In genomic region chr10:52423097-52423496, GRCm38 (mm10) we compare ENCODE assay signal across 11 mouse cellular contexts. TPM values are rescaled to one million over a fixed set of nuclear protein-coding genes. Genes with fewer than 3 reads are reported as not detected.
DNase-seq lines count a peak whose midpoint lies in the region; TF ChIP-seq lines count a peak whose summit lies in the region.
"Had no signal": no experiment of that assay in that cellular context is flagged by ENCODE, and none has a peak within 500 bp of the region (broad histone marks: within the 10 kb centered on the region; RNA-seq: fewer than 3 reads in every experiment).

No protein-coding gene starts in this region.

- TF ChIP-seq POLR2A in heart, adult 2 months (IDR thresholded peaks at IDR 0.05; ENCODE audit: insufficient read depth, low read depth, low read length), result no peak
- TF ChIP-seq POLR2A in spleen, adult 2 months (IDR thresholded peaks at IDR 0.05; ENCODE audit: low read depth, low read length), result no peak
- TF ChIP-seq POLR2A in cortical plate, adult 2 months (IDR thresholded peaks at IDR 0.05; ENCODE audit: extremely low read depth, insufficient read depth, low read length), result no peak

- no peak overlapping the region for H3K9ac ChIP-seq in heart, adult 2 months (ENCODE audit: low read depth, low read length)

- no peak for TF ChIP-seq EP300 in heart, adult 2 months (IDR thresholded peaks at IDR 0.05; ENCODE audit: insufficient read depth, low read depth, low read length)

- no peaks in the 10 kb centered on the region for H3K27me3 ChIP-seq in heart, adult 2 months (ENCODE audit: control insufficient read depth, insufficient read depth, low read length)
- no peaks in the 10 kb centered on the region for H3K27me3 ChIP-seq in spleen, adult 2 months (ENCODE audit: control insufficient read depth, insufficient read depth, low read length)

- intact Hi-C loops in heart, adult 2 months (cut with DNase I), result no loop called here

- 76% methylated on average over 2 of the region's 2 CpGs for WGBS in heart, adult 2 months
- 60% methylated on average over 2 of the region's 2 CpGs for WGBS in spleen, adult 2 months

- peaks cover 6% of the 10 kb centered on the region for H3K79me2 ChIP-seq in heart, adult 2 months (replicated peaks; ENCODE audit: control insufficient read depth, insufficient read depth, low read length)

- no peak for DNase-seq in heart, adult 2 months
- no peak for DNase-seq in heart, adult 9 months (ENCODE audit: low spot score in 2 of 2)
- peak in 1 of 2 experiments; percentile 24 for DNase-seq in spleen, adult 2 months (ENCODE audit: low read depth in 1 of 2, low spot score in 2 of 2)
- DNase-seq in spleen, postnatal 14 days (ENCODE audit: low spot score in 2 of 2), result no peak
- peak; percentile 29 for DNase-seq in thymus, postnatal 14 days
- no peak for DNase-seq in ovary, postnatal 36 days (ENCODE audit: low spot score)
- no peak for DNase-seq in embryo, embryonic 10 days (ENCODE audit: low spot score)

- H3K36me3 ChIP-seq in heart, adult 2 months (ENCODE audit: control insufficient read depth, insufficient read depth, low read length), result peaks cover 67% of the 10 kb centered on the region
- H3K36me3 ChIP-seq in spleen, adult 2 months (ENCODE audit: control insufficient read depth, insufficient read depth, low read length), result no peaks in the 10 kb centered on the region
- H3K36me3 ChIP-seq: heart, embryonic 10.5 days had no signal

- H3K27ac ChIP-seq in heart, adult 2 months, result no peak overlapping the region
- H3K27ac ChIP-seq in spleen, adult 2 months (ENCODE audit: insufficient read depth, low read length), result no peak overlapping the region
- no peak overlapping the region for H3K27ac ChIP-seq in cortical plate, adult 2 months (ENCODE audit: insufficient read depth, low read length)
- H3K27ac ChIP-seq: embryonic facial prominence, embryonic 10.5 days; heart, embryonic 10.5 days had no signal

- H3K4me3 ChIP-seq in heart, adult 2 months, result no peak overlapping the region
- no peak overlapping the region for H3K4me3 ChIP-seq in spleen, adult 2 months (ENCODE audit: extremely low read depth, insufficient read depth, insufficient read length)
- no peak overlapping the region for H3K4me3 ChIP-seq in cortical plate, adult 2 months (ENCODE audit: insufficient read depth, low read length)
- H3K4me3 ChIP-seq: embryonic facial prominence, embryonic 10.5 days; heart, embryonic 10.5 days had no signal

- TF ChIP-seq CTCF in heart, adult 2 months (IDR thresholded peaks at IDR 0.05), result peak; percentile 66
- TF ChIP-seq CTCF in spleen, adult 2 months (IDR thresholded peaks at IDR 0.05; ENCODE audit: extremely low read depth, insufficient read depth, insufficient read length, insufficient replicate concordance), result peak; percentile 41; the same call in 1 of the 2 replicates
- TF ChIP-seq CTCF in cortical plate, adult 2 months (IDR thresholded peaks at IDR 0.05; ENCODE audit: extremely low read depth, insufficient read depth, low read length), result 0 out of 2 replicates have a peak, but pooled peaks have one; percentile 10

- peaks cover 28% of the 10 kb centered on the region for H3K4me1 ChIP-seq in heart, adult 2 months (ENCODE audit: control insufficient read depth, insufficient read depth, low read length)
- H3K4me1 ChIP-seq in spleen, adult 2 months (ENCODE audit: control insufficient read depth, insufficient read depth, insufficient read length), result peaks cover 11% of the 10 kb centered on the region
- H3K4me1 ChIP-seq in cortical plate, adult 2 months (ENCODE audit: control insufficient read depth, insufficient read depth, low read length), result peaks cover 10% of the 10 kb centered on the region

RNA-seq across cellular contexts. Expression of gene Nus1, which starts 5.8 kb away (rescaled TPM):
- total RNA-seq in heart, adult 2 months (2021), result 10 to 100 TPM; 33.4 to 36.8 TPM
- polyA plus RNA-seq in heart, adult 2 months (2012; rRNA removed), result 8.0 and 13.9 TPM in 2 replicates
- polyA plus RNA-seq in spleen, adult 2 months (2012; rRNA removed), result 7.3 and 10.6 TPM in 2 replicates
- polyA plus RNA-seq in cortical plate, adult 2 months (2012; rRNA removed), result 32.3 and 32.5 TPM in 2 replicates

RNA-seq across cellular contexts. Expression of gene Nepn, which starts 34.3 kb away (rescaled TPM):
- total RNA-seq in heart, adult 2 months (2021), result under 1 TPM; 0.59 to 0.63 TPM
- 1.2 and 2.1 TPM in 2 replicates for polyA plus RNA-seq in heart, adult 2 months (2012; rRNA removed)
- not detected in 2 replicates for polyA plus RNA-seq in spleen, adult 2 months (2012; rRNA removed)
- 0.08 TPM in 1 of 2 replicates, not detected in the other for polyA plus RNA-seq in cortical plate, adult 2 months (2012; rRNA removed)
- total RNA-seq: layer of hippocampus, postnatal 25 days had no signal
- polyA plus RNA-seq: embryonic facial prominence, embryonic 10.5 days had no signal

RNA-seq across cellular contexts. Expression of gene Gopc, which starts 41.2 kb away (rescaled TPM):
- 10 to 100 TPM; 11.9 to 12.0 TPM for total RNA-seq in heart, adult 2 months (2021)
- 4.2 and 7.6 TPM in 2 replicates for polyA plus RNA-seq in heart, adult 2 months (2012; rRNA removed)
- polyA plus RNA-seq in spleen, adult 2 months (2012; rRNA removed), result 4.6 and 5.0 TPM in 2 replicates
- polyA plus RNA-seq in cortical plate, adult 2 months (2012; rRNA removed), result 22.8 and 23.8 TPM in 2 replicates

Comparison
In these comparisons a context has a peak if more than half of its experiments do, and no peak if none do; other contexts are left out.
1. CTCF ChIP-seq: peak in every context shown above with its lines; median percentile 66 in heart, adult 2 months; 41 in spleen, adult 2 months; 10 in cortical plate, adult 2 months.